Mouse (Mus musculus): ENCODE measurements around the gene 1700020D05Rik. TPM values are rescaled to one million over a fixed set of nuclear protein-coding genes. Genes with fewer than 3 reads are reported as not detected.
"Not testable (repeated sequence)": the region's sequence is repeated elsewhere in the genome, so short reads cannot be mapped to it uniquely, and the experiment has no call there.

1700020D05Rik gene
- polyA plus RNA-seq, 1 experiment from 2014 or later = 1.6 TPM

DNA sequence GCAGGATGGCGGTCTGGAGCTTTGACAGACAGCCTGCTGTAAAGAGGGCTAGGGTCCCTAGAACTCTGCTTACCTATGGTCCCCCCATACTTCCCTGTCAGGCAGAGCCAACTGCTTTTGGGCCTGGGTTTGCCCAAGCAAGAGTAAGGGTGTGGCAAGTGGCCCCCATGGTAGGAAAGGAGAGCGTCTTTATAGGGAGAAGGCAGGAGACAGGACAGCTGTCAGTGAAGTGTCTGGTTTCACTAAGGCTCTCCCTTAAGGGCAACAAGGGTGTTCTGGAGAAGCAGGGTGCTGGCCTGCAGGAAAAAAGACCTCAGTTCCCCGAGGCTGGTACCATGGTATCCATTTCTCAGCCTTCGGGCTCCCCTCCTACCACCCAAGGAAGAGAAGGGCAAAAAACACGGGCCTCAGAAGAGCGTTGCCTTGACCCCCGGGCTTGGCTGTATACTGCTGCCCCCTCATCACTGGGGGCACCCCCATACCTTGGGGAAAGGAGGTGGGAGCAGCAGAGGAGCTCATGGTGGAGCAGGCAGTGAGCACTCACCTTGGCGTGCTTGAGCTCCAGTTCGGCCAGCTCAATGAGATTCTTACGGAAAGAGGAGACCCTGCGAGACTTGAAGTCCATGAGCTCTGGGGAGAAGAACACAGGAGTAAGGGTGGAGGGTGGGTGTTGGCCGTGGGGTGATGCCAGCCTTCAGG, 8.1 kb downstream of the 1700020D05Rik start:
- no peaks in the 10 kb centered on the region for H3K27me3 ChIP-seq
- TF ChIP-seq CTCF (IDR thresholded peaks at IDR 0.05) = no peak
- no peak for ATAC-seq
- in situ Hi-C loops (cut with MboI; ENCODE audit: low pct_unique_long_range_greater_than_20kb) = no loop called here
- CTCF ChIA-PET = interaction anchor here (0.8 to 1.5 kb wide), 4 partner anchors 13 to 34 kb away, joined by 3 to 4 read pairs (median 3); no protein-coding TSS in a partner anchor
- DNase-seq (ENCODE audit: low read depth, low spot score) = no peak
- POLR2A ChIA-PET = interaction anchor here (1.5 kb wide), 1 partner anchor 7 kb away, joined by 5 read pairs; the partner anchor contains the start of gene Mus81

DNA sequence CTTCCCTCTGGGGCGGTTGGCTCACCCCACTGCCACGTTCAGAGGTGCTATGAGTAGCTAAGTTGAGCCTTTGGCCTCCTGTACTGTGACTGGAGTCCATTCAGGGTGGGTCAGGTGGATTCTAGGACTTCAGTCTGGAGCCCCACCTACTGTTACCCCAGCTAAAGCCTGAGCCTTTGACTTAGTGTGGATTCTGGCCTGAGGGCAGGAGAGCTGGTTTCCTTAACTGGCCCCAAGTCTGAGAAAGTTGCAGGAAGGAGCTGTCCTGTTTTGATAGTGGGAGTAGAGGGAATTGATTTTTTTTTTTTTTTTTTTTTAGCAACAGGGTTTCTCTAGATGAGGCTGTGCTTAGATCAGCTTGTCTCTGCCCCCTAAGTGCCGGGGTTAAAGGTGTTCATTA, 9.3 kb downstream of the 1700020D05Rik start:
- ATAC-seq = no peak
- H3K27me3 ChIP-seq = no peaks in the 10 kb centered on the region
- no peak for DNase-seq (ENCODE audit: low read depth, low spot score)
- POLR2A ChIA-PET = interaction anchor here (0.8 to 1.2 kb wide), 2 partner anchors 9 to 16 kb away, joined by 7 read pairs; partner anchors contain the start of genes 1700020D05Rik and Snx32
- in situ Hi-C loops (cut with MboI; ENCODE audit: low pct_unique_long_range_greater_than_20kb) = no loop called here
- CTCF ChIA-PET = interaction anchor here (1.6 kb wide), 1 partner anchor 35 kb away, joined by 3 read pairs; no protein-coding TSS in a partner anchor
- no peak for TF ChIP-seq CTCF (IDR thresholded peaks at IDR 0.05)

DNA sequence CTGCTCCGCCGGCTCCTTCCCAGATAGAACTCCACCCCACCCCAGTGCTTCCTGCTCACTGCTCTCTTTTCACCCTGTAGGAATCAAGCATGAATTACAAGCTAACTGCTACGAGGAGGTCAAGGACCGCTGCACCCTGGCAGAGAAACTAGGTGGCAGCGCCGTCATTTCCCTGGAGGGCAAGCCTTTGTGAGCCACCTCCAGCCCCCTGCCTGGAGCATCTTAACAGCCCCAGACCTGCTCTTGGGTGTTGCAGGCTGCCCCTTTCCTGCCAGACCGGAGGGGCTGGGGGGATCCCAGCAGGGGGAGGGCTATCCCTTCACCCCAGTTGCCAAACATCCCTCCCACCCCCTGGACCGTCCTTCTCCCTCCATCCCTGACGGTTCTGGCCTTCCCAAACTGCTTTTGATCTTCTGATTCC, 10.3 kb downstream of the 1700020D05Rik start:
- ATAC-seq; H3K27me3 ChIP-seq; in situ Hi-C loops (cut with MboI; ENCODE audit: low pct_unique_long_range_greater_than_20kb); DNase-seq (ENCODE audit: low read depth, low spot score): not testable (repeated sequence)
- ChIA-PET POLR2A (interaction anchor here (0.6 to 1.3 kb wide), 3 partner anchors 10 to 18 kb away, joined by 3 read pairs; no protein-coding TSS in a partner anchor), CTCF (interaction anchor here (1.4 to 1.6 kb wide), 2 partner anchors 30 to 36 kb away, joined by 3 to 4 read pairs; no protein-coding TSS in a partner anchor)

DNA sequence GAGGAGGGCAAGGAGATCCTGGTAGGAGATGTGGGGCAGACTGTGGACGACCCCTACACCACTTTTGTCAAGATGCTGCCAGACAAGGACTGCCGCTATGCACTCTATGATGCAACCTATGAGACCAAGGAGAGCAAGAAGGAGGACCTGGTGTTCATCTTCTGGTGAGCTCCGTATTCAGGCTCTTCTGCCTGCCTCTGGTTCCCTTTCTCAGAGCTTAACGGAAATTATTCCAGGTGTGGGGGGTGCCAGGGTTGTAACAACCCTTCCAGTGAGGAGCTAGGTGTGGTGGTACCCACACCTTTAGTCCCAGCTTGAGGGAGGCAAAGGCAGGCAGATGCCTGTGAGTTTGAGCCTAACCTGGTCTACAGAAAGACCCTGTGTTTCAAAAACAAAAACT, 10.9 kb downstream of the 1700020D05Rik start:
- H3K27me3 ChIP-seq = no peaks in the 10 kb centered on the region
- in situ Hi-C loops (cut with MboI; ENCODE audit: low pct_unique_long_range_greater_than_20kb) = no loop called here
- DNase-seq (ENCODE audit: low read depth, low spot score) = no peak
- no peak for TF ChIP-seq CTCF (IDR thresholded peaks at IDR 0.05)
- POLR2A ChIA-PET = interaction anchor here (1.1 to 1.3 kb wide), 2 partner anchors 9 to 17 kb away, joined by 3 read pairs; no protein-coding TSS in a partner anchor
- CTCF ChIA-PET = interaction anchor here (1.4 kb wide), 1 partner anchor 29 kb away, joined by 4 read pairs; no protein-coding TSS in a partner anchor
- no peak for ATAC-seq

GRCm38 (mm10) chr19:5490898-5491708, 12.5 kb downstream of the 1700020D05Rik start:
- POLR2A ChIA-PET = interaction anchor here (0.6 to 8.8 kb wide), 6 partner anchors 17 to 376 kb away, joined by 3 to 135 read pairs (median 4); partner anchors contain the start of genes Ccdc85b and Efemp2
- in situ Hi-C loops (cut with MboI; ENCODE audit: low pct_unique_long_range_greater_than_20kb) = no loop called here
- H3K27me3 ChIP-seq = no peaks in the 10 kb centered on the region
- ATAC-seq (peak; percentile 21), DNase-seq (ENCODE audit: low read depth, low spot score) (no peak)
- CTCF ChIA-PET = interaction anchor here (0.8 to 12.3 kb wide), 5 partner anchors 8 to 77 kb away, joined by 3 to 143 read pairs (median 3); partner anchors contain the start of genes Ctsw and Fibp
- no peak for TF ChIP-seq CTCF (IDR thresholded peaks at IDR 0.05)

DNA sequence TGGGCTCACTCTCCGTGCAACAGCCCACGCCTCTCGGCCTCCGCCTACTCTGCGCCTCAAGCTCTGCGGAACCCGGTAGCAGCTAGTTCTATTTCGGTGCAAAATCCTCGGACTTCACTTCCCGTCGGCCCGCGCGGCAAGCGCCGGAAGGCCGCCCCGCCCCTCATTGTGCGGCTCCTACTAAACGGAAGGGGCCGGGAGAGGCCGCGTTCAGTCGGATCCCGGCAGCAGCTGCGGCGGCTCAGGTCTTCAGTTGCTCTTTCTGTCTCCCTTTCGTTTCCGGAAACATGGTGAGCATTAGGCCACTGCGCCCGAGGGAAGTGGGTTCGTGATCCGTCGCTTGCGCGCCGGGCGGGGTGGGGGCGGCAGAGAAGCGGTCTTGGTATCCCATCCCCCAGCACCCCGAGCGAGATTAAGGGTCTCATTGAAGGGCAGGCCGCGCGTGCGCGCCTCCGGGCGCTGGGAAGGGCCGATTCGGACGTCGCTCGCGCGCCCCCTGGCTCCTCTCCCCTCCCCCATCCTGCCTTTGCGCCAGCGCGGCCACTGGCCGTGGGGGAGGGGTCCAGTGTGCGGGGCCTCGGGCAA, 13.2 kb downstream of the 1700020D05Rik start, which contains the start of gene Cfl1:
Gene Cfl1 (plus strand): TSS at position 143 of the 585 bp plus-strand sequence.
- in situ Hi-C loops (cut with MboI; ENCODE audit: low pct_unique_long_range_greater_than_20kb) = no loop called here
- DNase-seq (ENCODE audit: low read depth, low spot score) (no peak), ATAC-seq (peak; percentile 37)
- no peaks in the 10 kb centered on the region for H3K27me3 ChIP-seq
- ChIA-PET POLR2A (interaction anchor here (0.6 to 8.8 kb wide), 7 partner anchors 16 to 377 kb away, joined by 3 to 135 read pairs (median 4); partner anchors contain the start of genes Ccdc85b and Efemp2), CTCF (interaction anchor here (5.4 to 12.3 kb wide), 3 partner anchors 16 to 58 kb away, joined by 65 to 143 read pairs (median 97); partner anchors contain the start of genes Ctsw, Efemp2 and Fibp)
- TF ChIP-seq CTCF (IDR thresholded peaks at IDR 0.05) = no peak

DNA sequence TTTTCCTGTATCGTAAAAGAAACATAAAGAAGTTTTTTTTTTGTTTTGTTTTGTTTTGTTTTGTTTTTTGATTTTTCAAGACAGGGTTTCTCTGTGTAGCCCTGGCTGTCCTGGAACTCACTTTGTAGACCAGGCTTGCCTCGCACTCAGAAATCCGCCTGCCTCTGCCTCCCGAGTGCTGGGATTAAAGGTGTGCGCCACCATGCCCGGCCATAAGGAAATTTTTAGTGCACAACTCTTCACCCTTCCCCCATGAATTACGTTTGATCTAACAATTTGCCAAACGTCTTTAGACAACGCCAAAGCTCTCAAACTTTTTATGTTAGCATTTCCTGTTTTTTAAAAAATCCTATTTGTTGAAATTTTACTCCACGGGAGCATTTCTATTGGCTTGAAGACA, 13.9 kb downstream of the 1700020D05Rik start:
- ChIA-PET CTCF (interaction anchor here (2.1 to 12.3 kb wide), 5 partner anchors 16 to 58 kb away, joined by 8 to 143 read pairs (median 65); partner anchors contain the start of genes Ccdc85b, Ctsw, Efemp2 and Fibp), POLR2A (interaction anchor here (0.6 to 8.8 kb wide), 4 partner anchors 15 to 59 kb away, joined by 3 to 135 read pairs (median 16); partner anchors contain the start of genes Ccdc85b and Efemp2)
- not testable (repeated sequence) for H3K27me3 ChIP-seq; DNase-seq (ENCODE audit: low read depth, low spot score); ATAC-seq
- in situ Hi-C loops (cut with MboI; ENCODE audit: low pct_unique_long_range_greater_than_20kb) = loop anchor here (5.0 kb wide), 1 partner anchor 102 kb away; the partner anchor contains the start of gene Sart1

DNA sequence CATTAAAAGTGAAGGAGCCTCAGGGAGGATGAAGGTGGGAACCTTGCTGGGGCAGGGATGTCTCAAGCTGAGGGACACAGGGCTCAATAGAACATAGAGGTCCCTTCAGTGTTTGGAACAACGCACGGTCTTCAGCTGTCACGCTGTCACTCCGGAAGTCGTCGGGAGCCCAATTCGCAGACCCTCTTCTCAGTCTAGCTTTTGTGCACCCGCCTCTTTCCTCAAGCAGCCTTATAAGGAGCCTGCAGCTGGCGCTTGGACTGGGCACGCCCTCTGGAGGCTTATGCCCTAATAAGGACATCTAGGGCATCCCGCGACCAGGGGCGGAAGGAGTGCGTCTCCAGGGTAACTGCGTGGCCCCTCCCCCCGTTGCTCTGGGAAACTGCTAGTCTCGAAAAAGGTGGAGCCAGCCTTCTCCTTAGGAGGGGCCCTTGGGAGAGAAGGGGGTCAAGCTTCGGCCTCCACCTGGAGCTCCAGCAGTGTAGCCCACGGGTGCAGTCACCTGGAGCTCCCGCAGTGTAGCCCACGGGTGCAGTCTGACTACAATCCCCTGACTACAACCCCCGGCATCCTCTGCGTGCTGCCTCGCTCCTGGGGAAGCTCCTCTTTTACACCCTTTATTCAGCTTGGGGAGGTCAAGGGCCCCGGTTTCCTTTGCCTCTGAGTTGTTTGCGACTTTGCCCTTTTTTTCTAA, 14.6 kb downstream of the 1700020D05Rik start:
- peak; percentile 82 for DNase-seq (ENCODE audit: low read depth, low spot score)
- H3K27me3 ChIP-seq = no peaks in the 10 kb centered on the region
- in situ Hi-C loops (cut with MboI; ENCODE audit: low pct_unique_long_range_greater_than_20kb) = loop anchor here (5.0 kb wide), 1 partner anchor 102 kb away; the partner anchor contains the start of gene Sart1
- POLR2A ChIA-PET = interaction anchor here (0.6 to 8.8 kb wide), 10 partner anchors 15 to 184 kb away, joined by 3 to 135 read pairs (median 12); partner anchors contain the start of genes Ccdc85b, Efemp2, Fibp and Snx32
- peak; percentile 56 for ATAC-seq
- CTCF ChIA-PET = interaction anchor here (1.3 to 12.3 kb wide), 10 partner anchors 15 to 154 kb away, joined by 4 to 143 read pairs (median 9); partner anchors contain the start of genes AI837181, Ap5b1, Catsper1 and Ccdc85b
- no peak for TF ChIP-seq CTCF (IDR thresholded peaks at IDR 0.05)

All from Patski (cell line).